Mouse (Mus musculus) kidney, postnatal 25 days (tissue): ENCODE data around the gene Thap3.
A peak's percentile ranks its signal among the peaks of the same experiment; 100 is the strongest.
"Not testable (repeated sequence)": the region's sequence is repeated elsewhere in the genome, so short reads cannot be mapped to it uniquely, and the experiment has no call there.

Experiments
- DNase-seq, 2 experiments: peaks; one replicate each; pipeline ENCODE4 v3.0.0; 2021; ENCODE audit warnings: mixed read lengths in 2 of 2

Gene Thap3

DNA sequence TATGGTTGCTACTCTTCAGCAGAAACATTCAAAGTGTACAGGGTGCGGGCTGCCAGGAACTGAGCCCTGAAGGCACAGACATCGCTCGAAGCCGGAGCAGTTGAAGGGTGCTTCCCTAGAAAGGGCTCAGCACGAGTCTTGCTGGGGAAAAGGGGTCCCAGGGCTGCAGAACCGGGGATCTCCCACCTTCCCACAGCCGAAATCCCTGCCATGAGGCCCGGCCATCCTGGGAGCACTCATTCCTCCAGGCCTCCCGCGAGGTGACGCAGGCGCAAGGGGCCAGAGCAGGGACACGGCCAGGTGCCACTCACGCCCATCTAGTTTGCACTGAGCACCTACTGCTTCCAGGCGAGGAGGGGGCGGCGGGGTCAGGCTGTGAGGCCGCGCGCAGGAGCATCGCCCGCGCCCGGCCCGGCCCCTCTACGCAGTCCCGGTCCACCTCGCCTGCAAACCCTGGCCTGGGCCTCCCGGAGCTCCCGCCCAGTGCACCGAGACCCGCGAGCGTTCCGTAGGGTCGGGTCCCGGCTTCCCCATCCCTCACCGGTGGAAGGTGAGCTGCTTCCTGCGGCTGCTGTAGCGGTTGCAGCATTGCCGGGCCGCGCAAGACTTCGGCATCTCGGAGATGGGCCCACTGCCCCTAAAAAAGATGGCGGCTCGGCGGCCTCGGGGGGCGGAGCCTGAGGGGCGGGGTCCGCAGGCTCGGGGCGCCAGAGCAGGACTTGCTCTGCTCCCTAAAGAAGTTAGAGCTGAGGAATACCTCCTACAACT lies at the start of gene Thap3:
TSS of gene Thap3 (minus strand) at position 656 of the 768 bp plus-strand sequence.
- DNase-seq = peak; percentile 86 to 89

DNA sequence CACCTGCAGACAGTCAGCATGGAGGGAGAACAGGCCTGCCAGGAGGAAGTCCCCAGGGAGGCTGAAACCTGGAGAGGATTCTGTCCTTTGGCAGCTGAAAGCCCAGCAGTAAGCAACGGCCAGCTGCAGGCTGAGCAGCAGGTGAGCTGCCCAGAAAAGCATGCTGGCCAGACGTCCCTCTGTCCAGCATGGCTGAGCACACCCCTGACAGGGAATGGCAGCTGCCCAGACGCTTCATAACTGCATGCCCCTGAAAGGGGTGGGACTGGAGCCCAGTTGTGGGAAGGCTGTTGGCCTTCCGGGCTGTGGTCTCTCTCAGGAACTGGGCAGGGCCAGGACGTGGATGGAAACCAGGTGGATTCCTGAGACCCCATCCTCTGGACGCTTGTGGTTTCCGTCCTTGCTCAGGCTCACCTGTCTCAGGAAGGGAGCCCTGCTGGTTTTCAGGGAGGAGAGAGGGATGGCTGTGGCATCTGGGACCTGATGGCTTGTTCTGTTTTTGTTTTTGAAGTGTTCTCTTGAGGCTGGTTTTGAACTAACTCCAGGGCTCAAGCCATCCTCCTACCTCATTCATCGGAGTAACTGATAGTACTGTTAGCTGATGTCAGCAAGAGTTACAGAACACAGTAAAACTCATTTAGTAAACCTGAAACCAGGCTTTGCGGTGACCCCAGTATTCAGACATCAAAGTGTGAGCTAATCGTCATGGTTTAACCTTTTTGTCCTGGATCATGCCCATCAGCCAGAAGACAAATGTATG lies 49.6 kb upstream of the Thap3 start, which contains the start of gene Tas1r1:
TSS of gene Tas1r1 (minus strand) at position 344 of the 760 bp plus-strand sequence.
- peak; percentile 11 to 69 for DNase-seq

DNA sequence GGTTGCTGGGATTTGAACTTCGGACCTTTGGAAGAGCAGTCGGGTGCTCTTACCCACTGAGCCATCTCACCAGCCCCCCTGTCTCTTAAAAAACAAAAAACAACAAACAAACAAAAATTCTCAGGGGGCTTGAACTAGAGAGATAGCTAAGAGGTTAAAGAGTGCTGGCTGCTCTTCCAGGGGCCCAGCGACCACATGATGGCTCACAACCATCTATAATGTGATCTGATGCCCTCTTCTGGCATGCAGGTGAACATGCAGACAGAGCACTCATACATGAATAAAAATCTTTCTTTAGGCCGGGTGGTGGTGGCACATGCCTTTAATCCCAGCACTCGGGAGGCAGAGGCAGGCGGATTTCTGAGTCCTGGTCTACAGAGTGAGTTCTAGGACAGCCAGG lies 47.7 kb upstream of the Thap3 start:
- DNase-seq = not testable (repeated sequence)

DNA sequence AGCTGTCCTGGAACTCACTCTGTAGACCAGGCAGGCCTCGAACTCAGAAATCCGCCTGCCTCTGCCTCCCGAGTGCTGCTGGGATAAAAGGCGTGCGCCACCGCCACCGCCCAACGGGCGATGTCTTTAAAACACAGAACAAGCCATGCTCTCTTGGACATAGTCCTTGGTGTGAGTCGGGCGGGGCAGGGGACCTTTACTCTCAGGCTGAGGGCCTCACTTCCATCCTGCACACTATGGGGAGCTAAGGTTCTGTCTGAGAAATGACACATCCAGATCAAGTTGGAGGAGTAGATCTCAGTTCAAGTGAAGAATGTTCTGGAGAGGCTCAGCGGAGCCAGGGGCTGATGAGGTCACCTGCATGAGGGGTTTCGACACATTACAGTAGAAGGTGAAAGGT lies 44.1 kb upstream of the Thap3 start:
- DNase-seq = no peak

DNA sequence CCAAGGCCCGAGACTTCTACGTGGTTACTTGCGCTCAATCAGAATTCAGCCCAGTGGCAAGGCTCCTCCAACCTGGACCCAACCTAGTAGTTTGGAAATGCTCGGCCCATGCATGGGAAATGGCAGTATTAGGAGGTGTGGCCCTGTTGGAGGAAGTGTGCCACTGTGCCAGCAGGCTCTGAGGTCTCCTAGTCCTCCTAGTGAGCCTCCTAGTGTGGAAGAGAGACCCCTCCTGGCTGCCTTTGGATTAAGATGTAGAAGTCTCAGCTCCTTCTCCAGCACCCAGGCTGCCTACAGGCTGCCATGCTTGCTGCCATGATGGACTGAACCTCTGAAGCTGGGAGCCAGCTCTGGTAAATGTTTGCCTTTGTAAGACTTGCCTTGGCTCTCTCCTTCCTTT lies 41.2 kb upstream of the Thap3 start:
- no peak for DNase-seq

DNA sequence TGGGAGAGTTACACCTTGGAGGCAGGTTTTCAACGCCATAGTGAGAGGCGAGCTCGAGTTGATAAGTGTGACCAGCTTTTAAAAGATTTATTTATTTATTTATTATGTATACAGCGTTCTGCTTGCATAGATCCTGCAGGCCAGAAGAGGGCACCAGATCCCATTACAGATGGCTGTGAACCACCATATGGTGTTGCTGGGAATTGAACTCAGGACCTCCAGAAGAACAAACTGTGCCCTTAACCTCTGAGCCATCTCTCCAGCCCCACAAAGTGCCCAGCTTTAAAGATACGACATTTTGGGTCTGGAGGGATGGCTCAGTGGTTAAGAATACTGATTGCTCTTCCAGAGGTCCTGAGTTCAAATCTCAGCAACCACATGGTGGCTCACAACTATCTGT lies 40.3 kb upstream of the Thap3 start:
- DNase-seq = peak in 1 of 2 experiments; percentile 29

DNA sequence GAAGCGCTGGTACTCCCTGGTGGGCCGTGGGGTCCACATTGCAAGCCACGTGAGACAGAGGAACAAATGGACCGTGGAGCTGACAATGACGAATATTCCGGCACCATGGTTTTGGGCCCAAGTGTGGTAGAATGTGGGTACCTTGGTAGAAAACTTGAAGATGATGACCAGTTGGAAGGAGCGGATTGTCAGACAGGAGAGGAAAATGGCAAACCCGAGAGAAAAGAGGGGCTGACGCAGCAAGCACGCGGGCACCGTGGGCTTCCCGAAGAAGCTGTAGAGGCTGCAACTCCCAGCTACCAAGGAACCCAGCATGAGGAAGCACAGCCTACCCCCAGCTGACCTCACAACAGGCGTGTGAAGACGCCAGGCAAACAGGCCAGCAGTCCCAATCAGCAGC lies 39.7 kb upstream of the Thap3 start:
- DNase-seq = no peak

DNA sequence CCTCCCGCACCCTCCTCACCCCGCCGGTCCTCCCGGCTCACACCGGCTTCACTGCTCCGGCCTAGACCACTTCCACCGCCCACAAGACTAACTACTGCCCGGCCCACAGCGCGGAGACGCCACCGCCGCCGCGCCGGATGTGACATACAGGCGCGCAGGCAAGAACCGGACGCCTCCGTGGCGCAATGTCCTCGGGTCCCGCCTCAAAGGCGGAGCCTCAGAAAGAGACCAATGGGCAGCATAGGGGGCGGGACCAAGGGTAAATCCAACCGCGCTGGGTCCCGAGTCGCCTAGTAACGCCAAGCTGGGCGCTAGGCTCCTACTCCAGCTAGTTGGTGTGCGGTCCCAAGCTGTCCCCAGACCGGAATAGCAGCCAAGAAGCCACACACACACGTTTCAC lies 38.7 kb upstream of the Thap3 start, which contains the start of gene Zbtb48:
TSS of gene Zbtb48 (minus strand) at position 148 of the 400 bp plus-strand sequence.
- peak; percentile 98 to 99 for DNase-seq

DNA sequence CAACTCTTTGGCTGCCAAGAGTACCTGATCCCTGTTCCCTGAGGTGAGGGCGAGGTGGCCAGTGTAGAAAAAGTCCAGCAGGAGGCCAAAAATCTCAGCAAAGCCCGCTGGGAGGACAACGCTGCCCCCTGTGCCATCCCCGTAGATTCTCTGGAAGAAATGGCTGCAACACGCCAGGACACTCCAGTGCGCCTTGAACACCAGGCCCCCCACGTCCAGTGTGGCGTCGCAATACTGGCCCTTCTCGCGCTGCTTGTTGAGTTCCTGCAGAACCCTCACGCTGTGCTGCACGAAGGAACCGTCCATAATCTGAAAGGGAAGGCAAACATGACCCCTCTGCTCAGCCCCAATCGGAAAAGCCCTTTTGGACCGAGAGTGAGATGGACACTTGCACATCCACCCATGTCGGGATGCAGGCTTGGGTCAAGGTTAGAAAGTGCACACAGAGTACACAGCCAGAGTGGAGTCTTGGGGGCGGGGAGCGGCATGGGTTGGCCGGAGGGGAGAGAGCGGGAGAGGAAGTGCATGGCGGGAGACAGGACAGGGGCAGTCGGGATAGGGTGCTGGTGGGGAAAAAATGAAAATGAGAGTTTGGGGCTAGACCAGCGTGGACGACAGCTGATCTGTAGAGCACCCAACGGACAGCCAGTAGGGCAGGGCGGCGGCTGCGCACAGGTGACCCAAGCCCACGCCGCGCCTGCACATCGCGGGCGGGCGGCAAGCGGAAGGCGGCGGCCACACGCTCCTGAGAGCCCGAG lies 38.1 kb upstream of the Thap3 start:
- peak; percentile 46 to 81 for DNase-seq

DNA sequence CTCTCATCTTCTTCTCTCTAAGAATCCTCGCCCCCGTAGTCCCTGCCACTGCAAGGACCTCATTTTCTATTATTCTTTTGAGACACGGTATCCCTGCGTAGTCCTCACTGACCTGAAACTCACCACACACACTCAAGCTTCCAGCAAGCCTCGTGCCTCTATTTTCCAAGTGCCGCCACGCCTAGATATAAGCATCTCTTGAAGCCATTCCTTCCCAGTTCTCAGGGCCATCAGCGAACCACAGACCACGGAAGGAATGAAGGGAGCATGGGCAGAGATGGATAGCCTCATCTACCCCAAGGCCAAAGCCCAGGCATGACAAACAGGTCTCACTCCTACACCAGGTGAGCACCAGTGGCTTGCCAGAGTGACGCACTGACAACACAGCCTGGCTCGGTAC lies 35.7 kb upstream of the Thap3 start:
- DNase-seq = no peak

DNA sequence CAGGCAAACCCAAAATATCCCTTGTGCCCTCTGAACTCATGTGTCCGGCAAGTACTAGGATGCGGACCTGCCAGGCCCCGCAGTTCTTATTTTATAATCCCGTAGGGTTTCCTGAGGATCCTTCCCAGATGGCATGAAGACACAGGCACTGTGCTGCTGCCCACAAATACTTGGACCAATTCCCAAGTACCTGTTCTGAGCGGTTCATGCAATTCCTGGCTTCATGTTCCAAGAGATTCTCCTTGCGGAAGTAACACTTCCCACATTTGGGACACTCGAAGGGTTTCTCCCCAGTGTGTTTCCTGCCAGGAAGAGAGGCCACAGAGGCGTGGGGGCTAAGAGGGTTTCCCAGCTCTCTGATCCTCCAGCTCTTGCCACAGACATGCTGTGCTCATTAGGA lies 33.7 kb upstream of the Thap3 start:
- no peak for DNase-seq

DNA sequence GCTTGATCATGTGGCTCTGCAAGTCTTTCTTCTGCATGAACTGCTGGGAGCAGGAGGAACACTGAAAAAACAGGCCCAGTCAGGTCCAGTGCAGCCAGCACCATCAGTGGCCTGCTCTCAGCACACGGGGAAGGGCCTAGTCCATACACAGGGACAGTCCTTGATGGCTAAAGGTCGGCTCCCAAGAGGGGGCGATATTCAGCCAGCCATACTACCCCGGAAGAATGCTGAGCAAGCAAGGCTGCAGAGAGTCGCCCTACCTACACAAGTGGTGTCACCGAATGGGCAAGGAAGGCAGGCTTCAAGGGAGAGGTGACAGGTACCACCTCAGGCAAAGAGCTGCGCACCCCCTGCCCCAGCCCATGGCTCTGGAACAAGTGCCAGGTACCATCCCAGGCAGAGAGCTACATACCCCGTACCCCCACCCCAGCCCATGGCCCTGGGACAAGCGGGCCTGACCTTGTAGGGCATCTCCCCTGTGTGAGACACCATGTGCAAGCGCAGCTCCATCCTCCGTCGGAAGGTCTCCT lies 32.8 kb upstream of the Thap3 start:
- peak in 1 of 2 experiments; percentile 21 for DNase-seq

DNA sequence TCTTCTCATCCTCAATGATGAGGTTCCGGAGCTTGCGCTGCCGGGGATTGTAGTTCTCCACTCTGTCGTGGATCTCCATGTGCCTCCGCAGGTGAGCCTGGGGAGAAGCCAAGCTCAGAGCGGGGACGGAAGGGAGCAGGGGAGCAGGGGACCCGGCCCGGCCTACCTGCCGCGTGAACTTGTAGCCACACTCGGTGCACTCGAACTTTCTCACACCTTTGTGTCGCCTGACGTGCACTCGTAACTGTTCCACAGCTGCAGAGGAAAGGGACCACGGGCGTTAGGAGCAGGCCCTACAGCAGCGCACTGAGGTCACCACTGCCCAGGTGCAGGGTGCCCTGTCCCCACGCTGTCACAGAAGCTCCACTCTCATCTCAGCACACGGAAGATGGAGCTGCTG lies 31.2 kb upstream of the Thap3 start:
- no peak for DNase-seq

DNA sequence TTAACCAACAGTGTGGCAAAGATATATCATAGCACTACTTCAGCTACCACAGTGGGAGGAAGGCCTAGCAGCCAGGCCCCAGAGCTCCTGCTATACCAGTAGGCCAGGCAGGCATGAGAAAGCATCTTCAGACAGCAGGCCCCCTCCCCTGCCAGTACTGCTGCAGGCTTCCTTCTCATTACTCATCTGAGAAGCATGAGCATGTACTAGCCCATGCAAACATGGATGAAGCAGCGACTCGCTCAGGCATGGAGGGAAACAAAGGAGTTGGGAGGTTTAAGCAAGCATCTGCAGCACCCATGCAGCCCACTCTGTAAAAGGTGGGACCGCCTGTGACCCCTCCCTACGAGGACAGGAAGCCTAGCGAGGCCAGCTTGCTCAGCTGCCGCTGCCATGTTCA lies 30.3 kb upstream of the Thap3 start:
- DNase-seq = no peak

DNA sequence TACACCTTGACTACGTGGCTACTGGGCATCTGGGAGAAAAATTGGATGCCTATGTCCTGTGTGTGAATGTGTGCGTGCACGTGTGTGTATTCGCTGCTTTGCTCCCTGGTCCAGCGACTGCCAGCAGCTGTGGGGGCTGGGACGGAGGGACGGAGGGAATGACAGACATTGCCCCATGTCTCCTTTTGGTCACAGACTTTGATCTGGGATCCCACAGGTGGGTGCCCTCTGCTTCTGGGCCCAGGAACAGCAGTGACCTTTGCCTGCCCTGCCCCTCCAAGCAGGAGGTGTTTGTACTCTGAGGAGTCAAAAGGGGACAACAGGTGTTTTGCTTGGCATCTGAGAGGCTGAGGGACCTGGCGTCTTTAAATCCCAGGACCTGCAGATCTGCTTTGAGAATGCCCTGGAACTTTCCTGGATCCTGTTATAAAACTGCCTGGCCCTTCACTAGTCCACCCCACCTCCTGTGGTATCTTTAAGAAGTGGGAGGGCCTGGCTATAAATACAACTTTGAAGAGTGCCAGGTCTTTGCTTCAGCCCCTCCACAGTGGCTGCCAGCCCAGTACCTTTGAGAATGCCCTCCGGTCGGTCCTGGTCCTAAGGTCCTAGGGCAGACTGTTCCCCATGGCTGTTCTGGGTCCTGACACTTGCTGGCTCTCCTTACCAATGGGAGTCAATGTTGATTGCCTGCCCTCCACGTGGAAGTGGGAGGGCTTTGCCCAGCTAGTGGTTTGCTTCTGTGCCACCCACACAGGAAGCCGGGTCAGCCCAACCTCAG lies 24.4 kb upstream of the Thap3 start:
- peak; percentile 70 to 88 for DNase-seq

DNA sequence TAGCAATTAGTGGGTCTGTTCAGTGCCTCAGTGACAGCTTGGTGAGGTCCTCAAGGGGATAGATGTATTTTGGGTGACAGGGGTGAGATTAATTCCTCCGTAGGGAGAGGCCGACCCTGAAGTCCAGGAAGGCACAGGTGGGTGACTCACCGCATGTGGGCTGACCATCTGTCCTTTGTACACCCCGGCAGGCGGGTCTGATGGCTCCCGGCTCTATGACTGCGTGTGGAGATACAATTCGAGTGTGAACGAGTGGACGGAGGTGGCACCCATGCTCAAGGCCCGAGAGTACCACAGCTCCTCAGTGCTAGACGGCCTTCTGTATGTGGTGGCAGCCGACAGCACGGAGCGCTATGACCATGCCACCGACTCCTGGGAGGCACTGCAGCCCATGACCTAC lies 23.3 kb upstream of the Thap3 start:
- no peak for DNase-seq

DNA sequence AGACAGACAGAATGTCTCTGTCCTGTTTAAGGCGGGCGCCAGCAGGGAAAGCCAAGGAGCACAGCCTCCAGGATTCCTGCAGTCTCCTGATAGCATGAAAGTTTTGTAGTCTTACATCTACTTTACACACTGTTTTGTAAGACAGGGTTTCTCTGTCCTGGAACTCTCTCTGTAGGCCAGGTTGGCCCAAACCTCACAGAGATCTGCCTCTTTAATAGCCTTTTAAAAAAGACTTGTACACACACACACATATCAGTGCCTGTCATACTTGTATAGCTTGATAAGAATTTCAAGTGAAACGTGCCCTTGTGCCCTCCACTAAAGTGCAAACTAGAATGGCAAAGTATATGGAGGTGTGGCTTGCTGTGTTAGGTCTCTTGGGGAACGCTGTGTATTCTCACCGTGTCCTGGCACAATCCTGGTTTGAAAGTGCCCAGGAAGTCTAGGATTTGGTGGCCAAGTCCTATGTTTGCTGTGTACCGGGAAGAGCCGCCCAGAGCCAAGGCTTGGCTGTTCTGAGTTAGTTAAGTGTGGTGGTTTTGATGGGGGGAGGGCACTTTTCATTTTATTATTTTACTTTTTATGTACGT lies 22.5 kb upstream of the Thap3 start:
- no peak for DNase-seq

DNA sequence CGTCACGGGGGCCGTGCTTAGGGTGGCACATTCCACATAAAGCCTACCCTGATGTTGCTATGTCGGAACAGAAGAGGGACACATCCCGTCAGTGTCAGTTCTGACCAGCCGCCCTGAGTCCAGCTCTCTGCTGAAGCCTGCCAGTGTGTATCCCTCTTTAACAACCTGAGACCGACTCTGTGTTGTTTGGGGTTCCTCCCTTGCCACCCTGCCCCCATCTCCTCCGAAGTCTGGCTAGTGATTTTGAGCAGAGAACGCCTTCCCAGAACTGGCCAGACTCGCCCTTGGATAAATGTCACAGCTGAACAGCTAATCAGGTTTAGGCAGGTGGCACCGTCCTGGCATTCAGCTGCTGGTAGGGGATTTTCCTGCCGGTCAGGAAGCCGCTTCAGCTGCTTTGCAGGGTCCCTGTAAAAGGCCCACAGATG lies 21.9 kb upstream of the Thap3 start:
- peak; percentile 15 to 54 for DNase-seq

DNA sequence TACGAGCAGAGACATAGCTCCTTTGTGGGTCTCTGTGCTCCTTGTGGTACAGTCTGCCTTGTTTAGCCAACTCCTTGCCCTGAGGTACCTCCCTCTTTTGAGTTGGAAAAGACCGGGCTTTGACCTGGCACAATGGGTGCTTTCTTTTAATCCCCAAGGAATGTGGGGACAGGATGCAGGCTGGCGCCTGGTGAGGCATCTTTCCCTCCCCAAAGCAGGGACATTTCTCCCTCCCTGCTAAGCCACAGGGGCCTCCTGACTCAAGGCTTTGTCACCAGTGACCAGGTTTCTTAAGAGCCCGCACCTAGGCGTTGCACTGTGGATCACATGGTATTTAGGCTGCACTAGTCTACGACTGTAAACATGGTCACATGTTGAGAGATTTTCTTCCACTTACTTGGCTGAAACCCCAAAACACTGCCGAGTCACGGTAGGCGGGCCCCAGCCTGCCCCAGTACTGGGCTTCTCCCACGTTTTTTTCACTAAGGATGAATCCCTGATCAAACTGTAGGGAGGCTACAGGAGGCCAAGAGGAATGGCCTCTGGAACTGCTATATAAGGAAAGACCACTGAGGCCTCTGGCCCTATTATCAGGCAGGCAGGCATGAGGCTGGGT lies 21.4 kb upstream of the Thap3 start:
- peak; percentile 52 to 81 for DNase-seq

DNA sequence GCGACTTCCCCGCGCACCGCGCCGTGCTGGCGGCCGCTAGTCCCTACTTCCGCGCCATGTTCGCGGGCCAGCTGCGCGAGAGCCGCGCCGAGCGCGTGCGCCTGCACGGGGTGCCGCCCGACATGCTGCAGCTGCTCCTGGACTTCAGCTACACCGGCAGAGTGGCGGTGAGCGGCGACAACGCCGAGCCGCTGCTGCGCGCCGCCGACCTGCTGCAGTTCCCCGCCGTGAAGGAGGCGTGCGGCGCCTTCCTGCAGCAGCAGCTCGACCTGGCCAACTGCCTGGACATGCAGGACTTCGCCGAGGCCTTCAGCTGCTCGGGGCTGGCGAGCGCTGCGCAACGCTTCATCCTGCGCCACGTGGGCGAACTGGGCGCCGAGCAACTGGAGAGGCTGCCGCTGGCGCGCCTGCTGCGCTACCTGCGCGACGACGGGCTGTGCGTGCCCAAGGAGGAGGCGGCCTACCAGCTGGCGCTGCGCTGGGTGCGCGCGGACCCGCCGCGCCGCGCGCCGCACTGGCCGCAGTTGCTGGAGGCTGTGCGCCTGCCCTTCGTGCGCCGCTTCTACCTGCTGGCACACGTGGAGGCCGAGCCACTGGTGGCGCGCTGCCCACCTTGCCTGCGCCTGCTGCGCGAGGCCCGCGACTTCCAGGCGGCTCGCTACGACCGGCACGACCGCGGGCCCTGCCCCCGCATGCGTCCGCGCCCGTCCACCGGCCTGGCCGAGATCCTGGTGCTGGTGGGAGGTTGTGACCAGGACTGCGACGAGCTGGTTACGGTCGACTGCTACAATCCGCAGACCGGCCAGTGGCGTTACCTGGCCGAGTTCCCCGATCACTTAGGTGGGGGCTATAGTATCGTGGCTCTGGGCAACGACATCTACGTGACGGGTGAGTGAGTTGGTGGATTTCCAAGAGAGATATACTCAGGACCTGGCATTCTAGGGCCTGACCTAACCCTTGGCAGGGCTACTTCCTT lies 20.6 kb upstream of the Thap3 start:
- DNase-seq = peak; percentile 56 to 79
